Mouse (Mus musculus): ENCODE data around the gene Zfp646.
"Not testable (repeated sequence)": the region's sequence is repeated elsewhere in the genome, so short reads cannot be mapped to it uniquely, and the experiment has no call there.

Gene Zfp646

GRCm38 (mm10) chr7:127879301-127879700 lies 3.3 kb downstream of the Zfp646 start:
- no peak for DNase-seq (ENCODE audit: extremely low read depth, insufficient read length, low spot score)

DNA sequence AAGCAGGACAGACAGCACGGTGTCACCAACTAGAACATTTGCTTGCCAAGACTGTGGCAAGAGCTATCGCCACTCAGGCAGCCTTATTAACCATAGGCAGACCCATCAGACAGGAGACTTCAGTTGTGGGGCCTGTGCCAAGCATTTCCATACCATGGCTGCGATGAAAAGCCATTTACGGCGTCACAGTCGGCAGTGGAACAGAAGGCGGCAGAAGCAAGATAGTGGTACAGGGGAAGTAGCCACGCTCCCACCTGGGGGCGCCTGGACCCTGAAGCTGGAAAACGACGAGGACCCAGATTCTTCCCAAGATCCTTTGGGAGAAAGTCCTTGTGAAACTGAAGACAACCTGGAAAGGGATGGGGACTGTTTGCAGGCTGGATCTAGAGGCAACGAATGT lies 4.4 kb downstream of the Zfp646 start:
- DNase-seq (ENCODE audit: extremely low read depth, insufficient read length, low spot score) = no peak

DNA sequence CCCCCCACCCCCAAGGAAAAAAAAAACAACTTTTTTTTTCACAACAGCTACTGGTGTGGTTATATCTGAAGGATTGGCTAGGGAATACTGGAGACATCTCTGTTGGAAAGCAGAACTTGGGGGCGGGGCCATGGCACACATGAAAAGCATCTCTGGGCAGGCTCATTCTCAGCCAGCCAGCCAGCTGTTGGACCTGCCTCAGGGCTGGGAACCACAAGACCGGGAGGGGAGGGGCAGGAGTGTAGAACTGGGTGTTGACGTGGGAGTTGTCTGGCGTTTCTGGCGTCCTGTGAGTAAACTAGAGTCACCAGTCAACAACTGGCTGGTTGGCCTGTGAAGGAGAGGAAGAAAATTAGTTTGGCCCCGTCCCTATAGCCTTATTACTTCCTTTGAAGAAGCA lies 9.9 kb downstream of the Zfp646 start:
- DNase-seq (ENCODE audit: extremely low read depth, insufficient read length, low spot score) = no peak

DNA sequence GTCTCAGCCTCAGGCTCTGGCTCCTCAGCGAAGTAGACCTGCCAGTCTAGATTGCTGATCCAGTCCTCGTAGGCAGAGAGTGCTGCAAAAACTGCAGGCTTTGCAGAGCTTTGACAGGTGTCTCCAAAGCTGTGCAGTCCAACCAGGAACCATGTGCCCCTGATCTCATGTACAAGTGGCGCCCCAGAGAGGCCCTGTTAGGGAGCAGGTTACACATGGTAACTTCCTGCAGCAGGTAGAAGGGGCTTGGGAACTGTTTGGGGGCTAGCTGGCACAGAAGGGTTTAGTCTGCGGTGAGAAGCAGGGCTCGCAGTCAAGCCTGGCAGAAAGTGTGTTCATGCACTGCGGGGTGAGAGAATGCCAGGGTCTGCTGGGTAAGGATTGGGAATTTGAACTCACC lies 10.5 kb downstream of the Zfp646 start:
- DNase-seq (ENCODE audit: extremely low read depth, insufficient read length, low spot score) = no peak

- DNase-seq (ENCODE audit: extremely low read depth, insufficient read length, low spot score) = no peak
Measured at GRCm38 (mm10) chr7:127887191-127887590, 11.2 kb downstream of the Zfp646 start.

DNA sequence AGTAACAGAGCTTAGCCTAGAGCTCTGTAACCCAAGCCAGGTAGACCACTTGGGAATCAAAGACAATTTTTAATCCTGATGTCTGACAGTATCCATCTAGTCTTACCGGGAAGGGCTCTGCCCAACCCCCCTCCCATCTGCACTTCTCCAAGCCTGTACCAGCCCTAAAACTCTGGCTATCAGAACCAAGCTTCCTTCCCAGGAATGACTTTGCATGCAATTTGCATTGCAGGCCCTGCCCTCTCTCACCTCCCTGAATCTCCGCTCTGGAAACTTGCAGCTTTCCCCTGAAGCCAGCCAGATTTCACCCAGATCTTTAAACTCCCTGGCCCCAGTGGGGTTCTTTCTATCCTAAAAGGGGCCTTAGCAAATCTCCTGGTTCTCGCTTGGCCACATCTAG lies 11.8 kb downstream of the Zfp646 start:
- DNase-seq (ENCODE audit: extremely low read depth, insufficient read length, low spot score) = no peak

- DNase-seq (ENCODE audit: extremely low read depth, insufficient read length, low spot score) = no peak
Measured at GRCm38 (mm10) chr7:127888821-127889220, 12.8 kb downstream of the Zfp646 start.

DNA sequence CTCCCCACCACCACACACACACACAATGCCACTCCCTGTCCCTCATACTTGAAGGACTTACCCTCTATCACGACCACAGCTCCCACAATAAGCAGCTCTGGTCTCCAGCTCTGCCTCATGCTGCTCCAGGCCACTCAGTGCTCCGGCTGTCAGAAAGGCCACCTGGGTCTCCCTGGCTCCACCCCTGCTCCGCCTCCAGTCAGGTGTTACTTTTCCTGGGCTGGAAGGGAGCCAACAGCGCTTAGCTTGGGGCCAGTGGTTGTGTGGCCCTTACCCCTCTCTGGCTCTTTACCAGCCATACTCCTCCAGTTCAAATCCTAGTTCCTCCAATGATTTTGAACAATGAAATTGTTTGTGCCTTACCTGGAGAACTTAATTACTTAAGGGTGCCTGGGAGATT lies 14.8 kb downstream of the Zfp646 start, which contains the start of gene Prss53:
TSS of gene Prss53 (minus strand) at position 173 of the 400 bp plus-strand sequence.
- no peak for DNase-seq (ENCODE audit: extremely low read depth, insufficient read length, low spot score)

DNA sequence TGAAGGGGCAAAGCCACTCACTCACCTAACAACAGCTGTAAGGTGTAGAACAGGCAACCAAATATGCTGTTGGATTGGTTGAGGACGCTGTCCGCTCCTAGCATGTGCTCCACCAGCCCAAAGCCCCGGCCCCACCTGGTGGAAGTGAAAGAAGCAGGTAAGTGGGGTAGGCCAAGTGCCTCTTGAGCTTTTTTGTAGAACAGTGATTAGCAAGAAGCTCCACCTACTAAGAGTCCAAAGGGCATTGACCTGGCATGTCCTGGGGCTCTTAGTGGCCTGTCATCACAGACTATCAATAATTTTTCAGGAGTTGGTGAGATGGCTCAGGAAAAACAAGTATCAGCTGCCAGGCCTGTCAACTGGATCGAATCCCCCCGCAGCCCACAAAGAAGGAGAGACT lies 18.5 kb downstream of the Zfp646 start:
- DNase-seq (ENCODE audit: extremely low read depth, insufficient read length, low spot score) = no peak

DNA sequence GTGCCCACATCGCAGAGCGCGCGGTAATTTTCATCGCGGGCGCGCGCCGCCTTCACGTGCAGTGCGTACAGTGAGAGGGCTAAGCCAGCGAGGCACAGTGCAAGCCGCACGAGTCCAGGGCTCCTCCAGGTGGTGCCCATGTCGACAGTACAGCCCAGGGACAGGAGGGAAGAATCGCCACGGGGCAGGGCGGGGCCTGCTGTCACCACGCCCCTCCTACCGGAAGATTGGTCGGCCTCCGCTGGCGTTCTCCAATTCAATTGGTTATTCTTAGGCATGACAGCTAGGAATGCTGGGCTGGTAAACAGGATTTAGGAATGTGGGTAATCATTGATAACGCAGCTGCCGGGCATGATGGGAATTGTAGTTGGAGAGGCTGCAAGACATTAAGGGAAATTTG lies 19.4 kb downstream of the Zfp646 start, which contains the start of the genes Gm21974 and Vkorc1:
TSS of gene Gm21974 (minus strand) at position 13 of the 400 bp plus-strand sequence.
TSS of gene Vkorc1 (minus strand) at position 176 of the 400 bp plus-strand sequence.
- peak; percentile 94 for DNase-seq (ENCODE audit: extremely low read depth, insufficient read length, low spot score)

GRCm38 (mm10) chr7:127895891-127896290 lies 19.9 kb downstream of the Zfp646 start:
- DNase-seq (ENCODE audit: extremely low read depth, insufficient read length, low spot score) = not testable (repeated sequence)

DNA sequence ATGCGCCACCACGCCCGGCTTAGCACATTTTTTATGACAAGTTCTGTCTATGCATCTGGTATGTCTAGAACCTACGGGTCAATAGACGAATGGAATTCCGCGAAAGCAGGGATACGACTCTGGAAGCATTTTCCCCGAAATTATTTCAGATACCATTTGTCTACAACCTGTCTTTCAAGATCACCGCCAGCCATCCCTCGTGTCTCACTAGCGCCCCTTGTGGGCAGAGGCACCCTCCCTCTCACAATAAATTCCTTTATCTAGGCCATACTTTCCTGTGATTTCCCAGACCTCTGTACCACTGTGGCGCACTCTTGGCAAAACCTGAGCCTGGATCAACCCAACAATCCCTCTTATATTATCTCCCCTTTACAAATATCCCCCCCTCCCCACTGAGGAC lies 20.4 kb downstream of the Zfp646 start:
- DNase-seq (ENCODE audit: extremely low read depth, insufficient read length, low spot score) = no peak

DNA sequence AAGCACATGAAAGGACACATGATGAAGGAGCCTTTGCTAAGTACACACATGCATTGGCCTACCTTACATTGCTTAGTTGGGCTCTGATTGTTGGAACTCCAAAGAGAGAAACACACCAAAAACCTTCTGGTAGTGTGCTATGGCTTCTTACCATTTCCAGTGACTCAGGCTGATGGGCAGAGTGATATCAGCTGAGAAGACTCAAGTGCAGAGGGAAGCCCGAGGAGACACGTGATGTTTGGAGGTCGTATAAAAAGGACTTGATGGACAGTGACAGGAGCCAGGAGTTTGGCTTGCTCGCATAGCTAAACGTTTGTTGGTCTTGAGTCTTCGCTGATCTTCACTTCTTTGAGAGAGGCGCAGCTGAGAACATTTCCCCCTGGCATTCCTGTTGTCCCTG lies 21.5 kb downstream of the Zfp646 start:
- no peak for DNase-seq (ENCODE audit: extremely low read depth, insufficient read length, low spot score)

DNA sequence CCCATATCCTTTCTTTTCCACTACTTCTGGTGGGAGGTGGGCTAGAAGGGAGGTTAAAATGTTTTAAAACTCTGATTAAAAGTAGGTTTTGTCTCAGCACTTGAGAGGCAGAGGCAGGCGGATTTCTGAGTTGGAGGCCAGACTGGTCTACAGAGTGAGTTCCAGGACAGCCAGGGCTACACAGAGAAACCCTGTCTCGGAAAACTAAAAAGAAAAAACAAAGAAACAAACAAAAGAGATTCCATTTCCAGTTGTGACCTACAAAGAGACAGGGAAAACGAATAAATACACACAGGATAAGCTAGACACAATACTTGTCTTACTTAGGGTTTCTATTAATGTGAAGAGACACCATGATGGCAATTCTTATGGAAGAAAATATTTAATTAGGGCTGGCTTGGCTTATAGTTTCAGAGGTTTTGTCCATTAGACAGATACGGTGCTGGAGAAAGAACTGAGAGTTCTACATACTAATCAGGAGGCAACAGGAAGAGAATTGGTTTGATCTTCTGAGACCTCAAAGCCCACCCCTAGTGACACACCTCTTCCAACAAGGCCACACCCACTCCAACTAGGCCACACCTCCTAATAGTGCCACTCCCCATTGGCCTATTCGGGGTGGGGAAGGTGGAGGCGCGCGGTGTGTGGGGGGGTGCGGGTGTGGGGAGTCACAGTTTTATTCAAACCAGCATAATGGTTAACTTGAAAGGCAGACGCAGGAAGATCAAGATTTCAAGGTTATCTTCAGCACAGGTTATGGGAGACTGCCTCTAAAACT lies 22.3 kb downstream of the Zfp646 start:
- DNase-seq (ENCODE audit: extremely low read depth, insufficient read length, low spot score) = no peak

GRCm38 (mm10) chr7:127899997-127900396 lies 24.0 kb downstream of the Zfp646 start:
- DNase-seq (ENCODE audit: extremely low read depth, insufficient read length, low spot score) = no peak

- DNase-seq (ENCODE audit: extremely low read depth, insufficient read length, low spot score) = no peak
Measured at GRCm38 (mm10) chr7:127901772-127902171, 25.8 kb downstream of the Zfp646 start.

DNA sequence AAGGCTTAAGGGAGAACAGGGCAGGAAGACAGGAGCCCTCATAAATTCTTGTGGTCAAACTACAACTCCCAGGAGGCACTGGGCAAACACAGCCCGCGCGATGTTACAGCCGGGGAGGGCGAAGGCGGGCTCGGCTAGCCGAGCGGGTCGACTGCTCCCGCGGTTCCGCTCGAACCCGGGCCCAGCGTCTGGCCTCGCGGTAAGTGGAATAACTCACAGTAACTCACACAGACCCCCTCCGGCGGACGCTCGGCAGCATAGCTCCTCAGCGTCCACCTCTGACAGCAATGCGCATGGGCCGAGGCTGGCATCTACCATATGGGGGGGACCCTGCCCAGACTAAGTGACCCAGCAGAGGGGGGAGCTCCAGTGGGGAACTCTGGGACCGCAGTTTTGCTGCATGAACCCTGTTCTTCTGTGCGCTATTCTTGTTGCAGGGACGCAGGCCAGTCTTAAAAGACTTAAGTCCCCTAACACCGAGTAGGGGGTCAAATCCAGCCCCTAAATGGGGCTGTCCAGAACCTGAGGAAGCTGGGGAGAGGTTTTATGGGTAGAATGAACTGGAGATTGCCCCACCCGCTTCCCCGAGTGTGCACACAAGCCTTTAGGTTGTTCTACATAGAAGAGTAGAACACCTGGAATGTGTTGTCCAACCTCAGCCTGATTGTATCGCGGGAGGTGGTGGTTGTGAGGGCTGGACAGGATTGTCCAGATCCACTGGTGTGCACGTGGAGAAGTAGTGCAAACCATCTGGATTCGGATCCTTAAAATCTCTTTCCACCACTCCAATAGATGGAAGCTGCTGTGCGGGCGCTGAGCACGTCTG lies 28.2 kb downstream of the Zfp646 start, which contains the start of gene Bckdk:
TSS of gene Bckdk (plus strand) at position 112 of the 826 bp plus-strand sequence.
- peak; percentile 90 for DNase-seq (ENCODE audit: extremely low read depth, insufficient read length, low spot score)

GRCm38 (mm10) chr7:127907939-127908338 lies 31.9 kb downstream of the Zfp646 start:
- no peak for DNase-seq (ENCODE audit: extremely low read depth, insufficient read length, low spot score)

DNA sequence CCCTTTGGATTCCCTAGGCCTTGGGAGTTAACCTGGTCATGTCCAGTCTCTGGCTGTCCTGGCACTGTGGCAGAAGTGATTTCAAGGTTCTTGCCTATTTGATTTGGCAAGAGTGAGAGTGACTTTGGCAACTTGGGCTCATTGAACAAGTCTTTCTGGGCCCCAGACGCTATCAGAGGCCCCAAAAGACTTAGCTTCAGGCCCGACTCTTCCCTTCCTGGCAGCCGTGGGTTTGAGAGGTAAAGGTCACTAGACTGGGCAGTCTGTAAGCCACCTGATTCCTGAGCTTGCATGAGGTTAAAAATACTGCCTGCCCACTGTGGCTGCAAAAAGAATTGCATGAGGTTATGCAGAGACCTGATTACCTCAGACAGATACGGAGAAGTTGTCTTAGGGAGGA lies 32.6 kb downstream of the Zfp646 start:
- DNase-seq (ENCODE audit: extremely low read depth, insufficient read length, low spot score) = no peak

- peak; percentile 89 for DNase-seq (ENCODE audit: extremely low read depth, insufficient read length, low spot score)
Measured at GRCm38 (mm10) chr7:127912190-127912871, 36.3 kb downstream of the Zfp646 start, which contains the start of gene Kat8. Gene Kat8, plus strand, starts transcription at chr7:127912516.

GRCm38 (mm10) chr7:127912938-127913337 lies 36.9 kb downstream of the Zfp646 start:
- DNase-seq (ENCODE audit: extremely low read depth, insufficient read length, low spot score) = no peak

Data from 3134 (cell line).